Mouse (Mus musculus): Measurements from ENCODE around the gene Cdr2.
"Not testable (repeated sequence)": the region's sequence is repeated elsewhere in the genome, so short reads cannot be mapped to it uniquely, and the experiment has no call there.

Cdr2 gene

DNA sequence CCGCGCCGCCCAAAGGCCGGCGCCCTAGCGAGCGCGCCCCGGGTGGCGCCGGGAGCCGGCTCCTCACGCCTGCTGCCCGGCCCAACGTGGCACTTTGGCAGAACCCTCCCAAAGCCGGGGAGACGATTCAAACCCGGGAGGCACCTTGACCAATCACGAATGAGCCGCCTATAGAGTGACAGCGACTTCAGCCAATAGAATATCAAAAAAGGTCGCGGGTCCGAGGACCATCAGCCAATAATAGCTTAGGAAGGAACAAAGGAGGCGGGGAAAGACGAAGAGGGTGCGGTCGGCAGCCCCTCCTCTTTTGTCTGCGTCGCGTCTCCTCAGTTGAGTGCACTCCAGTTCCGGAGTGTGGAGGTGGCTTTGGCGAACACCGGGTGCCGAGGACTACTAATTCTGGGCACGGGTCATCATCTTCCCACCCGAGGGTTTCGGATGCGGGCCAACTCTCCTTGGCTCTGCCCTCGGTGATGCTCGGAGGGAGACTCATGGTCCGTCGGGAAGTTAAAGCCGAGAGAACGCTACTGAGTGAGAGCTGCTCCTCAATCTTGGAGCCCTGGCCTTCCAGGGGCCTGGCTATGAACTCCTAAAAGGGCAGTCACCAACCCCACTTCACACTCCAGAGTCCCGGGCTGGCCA is at the start of gene Cdr2, which contains the start of gene Mfsd13b:
TSS of gene Cdr2 (minus strand) at position 113 of the 642 bp plus-strand sequence.
TSS of gene Mfsd13b (plus strand) at position 310 of the 642 bp plus-strand sequence.
- peak; percentile 94 for DNase-seq (ENCODE audit: low spot score in 2 of 2)

DNA sequence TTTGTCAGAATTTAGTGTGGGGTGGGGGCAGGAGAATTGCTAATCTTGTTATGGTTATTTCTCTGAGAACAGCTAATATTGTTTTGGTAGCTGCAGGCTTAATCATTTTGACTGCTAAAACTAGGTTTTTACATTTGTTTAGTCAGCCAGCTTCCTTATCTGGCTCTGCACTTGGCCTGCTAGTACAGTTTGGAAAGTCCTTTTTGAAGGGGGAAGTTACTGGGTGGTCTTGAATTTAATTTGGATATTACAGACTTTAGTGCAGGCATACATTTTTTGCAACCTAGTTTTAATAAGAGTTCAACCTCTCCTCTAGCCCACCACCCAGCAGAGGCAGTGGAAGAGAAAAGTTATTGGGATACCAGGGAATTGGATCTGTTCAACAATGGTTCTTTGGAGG is 47.8 kb upstream of the Cdr2 start:
- DNase-seq (ENCODE audit: low spot score in 2 of 2): not testable (repeated sequence)

- no peak for DNase-seq (ENCODE audit: low spot score in 2 of 2)
These were observed 44.2 kb upstream of the Cdr2 start for GRCm38 (mm10) chr7:121026300-121026699.

GRCm38 (mm10) chr7:121025221-121026008 is 43.3 kb upstream of the Cdr2 start:
- no peak for DNase-seq (ENCODE audit: low spot score in 2 of 2)

GRCm38 (mm10) chr7:121020277-121020676 is 38.2 kb upstream of the Cdr2 start:
- DNase-seq (ENCODE audit: low spot score in 2 of 2): no peak

GRCm38 (mm10) chr7:121018778-121019177 is 36.7 kb upstream of the Cdr2 start:
- no peak for DNase-seq (ENCODE audit: low spot score in 2 of 2)

- DNase-seq (ENCODE audit: low spot score in 2 of 2): no peak
These were observed 32.4 kb upstream of the Cdr2 start for GRCm38 (mm10) chr7:121014486-121014885.

- no peak for DNase-seq (ENCODE audit: low spot score in 2 of 2)
These were observed 29.9 kb upstream of the Cdr2 start for GRCm38 (mm10) chr7:121011794-121012689.

GRCm38 (mm10) chr7:121003793-121004418 is 21.8 kb upstream of the Cdr2 start:
- no peak for DNase-seq (ENCODE audit: low spot score in 2 of 2)

DNA sequence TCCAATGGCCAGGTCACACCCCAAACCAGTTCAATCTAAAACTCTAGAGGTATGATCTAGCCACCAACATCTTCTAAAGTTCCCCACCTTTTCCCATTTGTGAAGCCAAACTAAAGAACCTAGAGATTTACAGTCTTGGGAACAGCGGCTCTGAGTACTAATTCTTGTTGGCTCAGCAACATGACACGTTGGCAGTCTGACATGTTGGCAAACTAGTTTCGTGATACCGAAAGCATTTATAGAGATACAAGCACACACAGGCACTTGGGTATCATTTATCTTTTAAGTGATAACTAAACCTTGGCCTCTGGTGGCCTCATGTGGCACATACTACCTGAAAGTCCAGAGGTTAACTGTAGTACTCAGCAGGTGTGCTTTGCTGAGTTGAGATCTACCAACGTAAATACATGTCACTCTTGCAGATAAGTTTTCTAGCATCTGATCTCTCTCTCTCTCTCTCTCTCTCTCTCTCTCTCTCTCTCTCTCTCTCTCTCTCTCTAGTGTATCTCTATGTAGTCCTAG is 20.4 kb upstream of the Cdr2 start:
- DNase-seq (ENCODE audit: low spot score in 2 of 2): no peak

GRCm38 (mm10) chr7:121001879-121002278 is 19.8 kb upstream of the Cdr2 start:
- DNase-seq (ENCODE audit: low spot score in 2 of 2): no peak

DNA sequence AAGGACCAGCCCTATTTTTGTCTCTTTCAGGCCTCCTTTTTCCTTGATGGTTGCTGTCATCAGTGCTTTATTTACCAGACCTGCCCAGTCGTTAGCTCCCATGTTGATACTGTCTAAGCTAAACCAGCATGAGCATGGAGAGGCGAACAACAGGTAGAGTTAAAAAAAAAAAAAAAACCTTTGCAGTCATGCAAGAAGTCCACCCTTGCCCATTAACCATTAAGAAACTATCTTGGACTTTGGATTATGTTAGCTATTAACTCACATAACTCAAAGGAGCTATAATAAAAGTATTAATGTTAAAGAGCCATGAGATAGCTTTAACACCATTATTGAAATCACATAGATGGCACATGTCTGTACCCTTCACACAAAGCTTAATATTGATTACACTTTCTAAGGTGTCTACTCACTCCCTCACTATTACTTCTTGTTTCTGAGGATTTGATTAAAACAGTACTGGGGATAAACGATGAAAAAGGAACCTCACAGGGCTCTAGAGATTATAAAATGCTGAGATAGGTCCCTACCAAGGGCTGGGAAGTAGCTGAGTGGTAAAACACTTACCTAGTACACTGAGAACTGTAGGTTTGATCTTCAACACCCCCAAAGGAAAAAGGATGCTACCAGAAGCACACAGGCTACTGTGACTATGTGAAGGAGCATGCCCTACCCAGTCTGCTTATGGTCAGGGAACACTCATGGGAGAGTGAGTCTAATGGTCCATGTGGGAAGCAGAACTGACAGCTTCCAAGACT is 18.1 kb upstream of the Cdr2 start:
- DNase-seq (ENCODE audit: low spot score in 2 of 2): no peak

GRCm38 (mm10) chr7:120999021-120999530 is 17.0 kb upstream of the Cdr2 start:
- no peak for DNase-seq (ENCODE audit: low spot score in 2 of 2)

DNA sequence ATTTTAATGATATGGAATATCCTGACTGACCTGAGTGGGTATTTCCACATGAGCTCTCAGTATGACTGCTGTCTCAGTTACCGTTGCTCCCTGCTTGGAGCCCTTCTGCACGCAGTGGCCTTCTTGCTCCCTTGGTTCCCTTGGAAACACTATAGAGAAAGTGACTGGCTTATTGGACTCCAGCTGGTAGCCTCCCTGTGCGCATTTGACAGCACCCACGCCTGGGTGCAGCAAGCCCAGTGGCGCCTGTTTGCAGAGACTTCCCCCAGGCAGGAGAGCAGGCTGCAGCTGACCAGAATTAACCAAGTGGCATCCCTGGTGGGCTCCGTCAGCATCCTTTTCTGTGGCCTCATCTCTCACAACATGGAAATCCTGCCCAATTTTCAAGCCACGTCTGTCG is 9.1 kb upstream of the Cdr2 start:
- DNase-seq (ENCODE audit: low spot score in 2 of 2): no peak

DNA sequence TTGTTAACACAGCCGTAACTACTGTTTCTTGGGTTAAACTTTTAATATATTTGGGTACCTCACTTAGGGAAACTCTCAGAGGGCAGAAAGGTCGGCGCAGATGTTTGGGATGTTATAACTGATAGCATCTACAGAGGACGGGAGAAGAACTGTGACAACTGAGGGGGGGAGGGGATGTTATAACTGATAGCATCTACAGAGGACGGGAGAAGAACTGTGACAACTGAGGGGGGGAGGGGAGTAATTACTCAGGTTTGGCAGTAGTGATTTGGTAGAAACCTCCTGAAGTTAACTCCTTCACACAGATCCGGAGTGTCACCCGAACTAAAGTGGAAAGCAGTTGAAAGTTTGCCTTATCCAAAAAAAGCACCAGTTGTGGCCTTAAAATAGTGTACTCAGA is 856 bp upstream of the Cdr2 start:
- DNase-seq (ENCODE audit: low spot score in 2 of 2): no peak

DNA sequence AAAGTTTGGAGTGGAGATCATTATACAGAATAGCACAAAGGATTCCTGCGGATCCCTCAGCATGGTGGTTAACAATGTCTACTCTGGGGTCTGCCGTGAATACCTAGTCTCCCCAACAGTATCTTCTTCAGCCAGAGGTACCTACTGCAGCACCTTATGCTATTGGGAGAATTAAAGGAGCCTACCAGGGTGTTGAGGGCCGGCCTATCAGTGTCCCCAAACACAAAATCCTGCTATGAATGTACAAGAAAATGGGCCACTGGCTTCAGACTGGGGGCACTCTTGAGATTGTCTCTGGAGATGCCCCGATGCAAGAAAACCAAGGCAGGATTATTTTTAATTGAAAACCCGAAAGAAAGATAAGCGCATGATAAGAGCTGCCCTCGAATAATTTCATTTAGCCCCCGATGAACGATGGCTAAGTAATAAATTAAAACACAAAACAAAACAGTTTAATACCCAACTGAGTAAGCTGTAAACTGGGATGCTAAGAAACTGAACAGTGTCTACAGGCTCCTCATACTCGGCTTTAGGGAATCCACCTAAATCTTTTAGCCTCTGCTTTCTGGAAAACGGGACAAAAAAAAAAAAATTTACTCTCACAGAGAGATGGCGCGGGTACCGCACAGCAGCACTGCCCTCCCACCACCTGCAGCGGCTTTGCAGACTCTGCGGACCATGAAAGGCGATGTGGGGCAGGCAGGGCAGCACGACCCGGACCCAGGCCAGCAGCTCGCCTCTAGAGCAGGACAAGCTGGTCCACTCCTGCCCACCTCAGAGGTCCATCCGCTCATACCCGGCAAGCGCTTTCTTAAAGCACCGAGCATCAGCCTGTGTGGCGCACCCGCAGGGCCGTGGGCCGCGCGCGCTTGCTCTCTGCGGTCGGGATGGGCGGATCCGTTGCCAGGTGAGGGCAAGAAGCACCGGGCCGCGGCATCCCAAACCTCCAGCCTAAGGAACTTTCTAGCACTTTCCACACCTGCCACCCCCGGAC is 884 bp downstream of the Cdr2 start:
- peak; percentile 25 to 29 for DNase-seq (ENCODE audit: low spot score in 2 of 2)

DNA sequence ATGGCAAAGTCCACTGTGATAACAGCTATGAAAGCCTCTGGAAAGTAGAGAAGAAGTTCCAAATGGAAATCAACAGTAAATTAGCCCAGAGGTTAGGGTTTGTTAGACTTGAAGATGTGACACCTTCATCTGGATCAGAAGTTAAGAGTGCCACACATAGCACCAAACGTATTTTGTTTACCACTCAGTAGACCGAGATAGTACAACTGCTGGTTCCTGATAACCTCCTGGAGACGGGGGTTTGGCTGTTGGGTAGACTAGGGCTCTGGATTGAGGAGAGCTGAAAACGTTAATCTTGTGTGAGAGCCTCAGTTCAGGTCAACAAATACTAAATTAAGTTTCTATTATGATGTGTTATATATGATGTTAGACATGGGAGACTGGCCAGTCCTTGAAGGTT is 2.1 kb downstream of the Cdr2 start:
- DNase-seq (ENCODE audit: low spot score in 2 of 2): no peak

DNA sequence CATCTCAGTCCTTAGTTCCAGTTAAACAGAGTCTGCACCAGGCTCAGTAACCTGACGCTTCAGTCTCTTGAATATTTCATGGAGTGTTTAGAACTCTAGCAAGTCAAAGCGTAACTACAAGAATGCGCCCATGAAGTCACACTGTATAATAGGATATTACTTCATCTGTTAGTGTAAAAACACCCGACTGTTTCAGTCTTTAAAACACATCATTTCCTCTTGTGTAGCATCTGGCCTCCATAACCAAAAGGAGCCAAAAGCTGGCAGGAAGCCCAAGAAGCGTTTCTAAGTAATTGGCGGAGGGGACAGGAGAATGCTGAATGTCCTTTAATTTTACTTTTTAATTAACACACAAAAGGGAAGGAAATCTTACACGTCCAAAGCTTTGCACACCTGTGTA is 5.0 kb downstream of the Cdr2 start:
- no peak for DNase-seq (ENCODE audit: low spot score in 2 of 2)

GRCm38 (mm10) chr7:120974001-120974400 is 8.1 kb downstream of the Cdr2 start:
- DNase-seq (ENCODE audit: low spot score in 2 of 2): no peak

Measured in natural killer cell, adult 2 months (primary cell).